Mouse (Mus musculus) cerebellum, adult 18-20 months (tissue): Measurements from ENCODE around the gene Mrnip.
"Not testable (repeated sequence)": the region's sequence is repeated elsewhere in the genome, so short reads cannot be mapped to it uniquely, and the experiment has no call there.

Experiments
- DNase-seq, 2 experiments: peaks; one replicate each; pipeline ENCODE4 v3.0.0; 2021

The Mrnip gene

GRCm38 (mm10) chr11:50174111-50174729 is at the start of gene Mrnip:
TSS of gene Mrnip (plus strand) at chr11:50174444.
- DNase-seq = not testable (repeated sequence)

- no peak for DNase-seq
These were observed 46.5 kb upstream of the Mrnip start for GRCm38 (mm10) chr11:50127781-50128180.

GRCm38 (mm10) chr11:50130811-50131766 is 43.2 kb upstream of the Mrnip start, which contains the start of gene Tbc1d9b:
TSS of gene Tbc1d9b (plus strand) at chr11:50131396.
- peak; percentile 89 to 95 for DNase-seq

- DNase-seq = peak in 1 of 2 experiments; percentile 44
These were observed 42.4 kb upstream of the Mrnip start for GRCm38 (mm10) chr11:50131801-50132201.

- DNase-seq = peak in 1 of 2 experiments; percentile 31
These were observed 42.0 kb upstream of the Mrnip start for GRCm38 (mm10) chr11:50132265-50132664.

GRCm38 (mm10) chr11:50134136-50134859 is 39.9 kb upstream of the Mrnip start:
- DNase-seq = no peak

GRCm38 (mm10) chr11:50138206-50138822 is 35.9 kb upstream of the Mrnip start:
- DNase-seq = peak; percentile 54 to 67

GRCm38 (mm10) chr11:50139571-50139970 is 34.7 kb upstream of the Mrnip start:
- no peak for DNase-seq

GRCm38 (mm10) chr11:50145529-50145928 is 28.7 kb upstream of the Mrnip start:
- DNase-seq = peak in 1 of 2 experiments; percentile 15

- DNase-seq = no peak
These were observed 28.1 kb upstream of the Mrnip start for GRCm38 (mm10) chr11:50146121-50146520.

GRCm38 (mm10) chr11:50147267-50147957 is 26.8 kb upstream of the Mrnip start:
- no peak for DNase-seq

GRCm38 (mm10) chr11:50147958-50148476 is 26.2 kb upstream of the Mrnip start:
- DNase-seq = peak; percentile 52 to 63

GRCm38 (mm10) chr11:50149200-50149599 is 25.0 kb upstream of the Mrnip start:
- no peak for DNase-seq

GRCm38 (mm10) chr11:50149603-50150150 is 24.6 kb upstream of the Mrnip start:
- no peak for DNase-seq

GRCm38 (mm10) chr11:50151374-50151773 is 22.9 kb upstream of the Mrnip start:
- DNase-seq = no peak

- DNase-seq = no peak
These were observed 20.1 kb upstream of the Mrnip start for GRCm38 (mm10) chr11:50154166-50154565.

- no peak for DNase-seq
These were observed 19.3 kb upstream of the Mrnip start for GRCm38 (mm10) chr11:50154777-50155520.

GRCm38 (mm10) chr11:50155785-50156184 is 18.5 kb upstream of the Mrnip start:
- no peak for DNase-seq

- peak in 1 of 2 experiments; percentile 24 for DNase-seq
These were observed 17.5 kb upstream of the Mrnip start for GRCm38 (mm10) chr11:50156725-50157258.

- no peak for DNase-seq
These were observed 15.9 kb upstream of the Mrnip start for GRCm38 (mm10) chr11:50158346-50158745.
